Mouse (Mus musculus) spleen, adult 2 months (tissue): Measurements from ENCODE around the gene Trnt1.

Experiments
- CTCF ChIP-seq: fragments of 200-500 bp; IDR thresholded peaks from 2 replicates; pipeline ENCODE4 v1.5.1; 2011; ENCODE audit warnings: mild to moderate bottlenecking, inconsistent platforms; ENCODE audit not compliant: insufficient read depth, insufficient read length, insufficient replicate concordance; ENCODE audit errors: extremely low read depth
- POLR2A ChIP-seq: fragments of 200-500 bp; IDR thresholded peaks from 2 replicates; pipeline ENCODE4 v1.6.1; 2011; ENCODE audit warnings: low read depth, low read length, inconsistent platforms

DNA sequence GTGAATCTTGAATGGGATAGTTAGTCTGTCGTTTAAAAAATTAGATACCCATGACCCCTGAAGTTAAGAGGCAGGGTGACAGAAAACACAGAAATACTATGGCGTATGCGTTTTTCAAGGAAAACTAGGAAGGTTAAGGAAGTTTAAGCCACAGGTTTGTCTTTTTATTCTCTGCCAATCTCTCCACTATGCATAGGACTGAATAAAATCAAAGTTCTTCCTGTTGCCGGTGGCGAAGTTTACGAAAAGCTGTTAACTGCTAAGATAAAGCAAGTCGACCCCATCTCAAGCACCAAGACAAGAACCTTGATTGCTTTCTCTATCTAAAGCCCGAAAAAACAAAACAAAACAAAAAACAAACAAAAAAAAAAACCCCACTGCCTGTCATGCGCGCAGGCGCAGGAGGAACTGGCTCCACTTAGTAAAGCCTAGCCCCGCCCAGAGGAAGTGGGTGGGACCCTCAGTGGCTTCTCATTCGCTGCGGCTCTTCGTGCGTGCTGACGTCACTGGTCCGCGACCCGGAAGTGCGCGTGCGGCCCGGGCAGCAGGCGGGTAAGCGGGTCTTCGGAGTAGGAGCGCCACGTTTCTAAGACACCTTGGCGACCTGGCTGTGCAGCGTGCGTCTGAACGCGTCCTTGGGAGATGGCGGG, at the start of gene Trnt1:
- peak; percentile 82 for TF ChIP-seq POLR2A
- no peak for TF ChIP-seq CTCF
